Mouse (Mus musculus) forebrain, embryonic 15.5 days (tissue): Measurements from ENCODE around the gene Lgals7. TPM values are rescaled to one million over a fixed set of nuclear protein-coding genes. Genes with fewer than 3 reads are reported as not detected.
A peak's percentile ranks its signal among the peaks of the same experiment; 100 is the strongest.

Experiments used
- ATAC-seq: fragments of 200-750 bp; cut with Nextera tagmentation; replicated peaks from 2 replicates; pipeline ENCODE4 v1.8.0; 2017; ENCODE audit warnings: mild to moderate bottlenecking, moderate TSS enrichment, moderate library complexity
- H3K27ac ChIP-seq: fragments of 300-500 bp; sonication (generic); replicated peaks from 2 replicates; pipeline ENCODE4 v1.5.1; 2015; ENCODE audit warnings: mild to moderate bottlenecking, inconsistent platforms
- H3K27me3 ChIP-seq: fragments of 300-500 bp; sonication (generic); 2 replicates; pipeline ENCODE4 v1.6.1; 2015; ENCODE audit warnings: inconsistent platforms
- H3K36me3 ChIP-seq: fragments of 300-500 bp; sonication (generic); 2 replicates; pipeline ENCODE4 v1.6.1; 2015; ENCODE audit warnings: mild to moderate bottlenecking, inconsistent platforms
- H3K4me1 ChIP-seq: fragments of 300-500 bp; sonication (generic); 2 replicates; pipeline ENCODE4 v1.6.1; 2015; ENCODE audit warnings: inconsistent platforms
- H3K4me2 ChIP-seq: fragments of 300-500 bp; sonication (generic); replicated peaks from 2 replicates; pipeline ENCODE4 v1.6.1; 2015; ENCODE audit warnings: mild to moderate bottlenecking, inconsistent platforms
- H3K4me3 ChIP-seq: fragments of 300-500 bp; sonication (generic); 2 replicates; pipeline ENCODE4 v1.5.1; 2015; ENCODE audit warnings: mild to moderate bottlenecking, inconsistent platforms
- H3K9ac ChIP-seq: fragments of 300-500 bp; sonication (generic); replicated peaks from 2 replicates; pipeline ENCODE4 v1.6.1; 2015; ENCODE audit warnings: mild to moderate bottlenecking, inconsistent platforms
- H3K9me3 ChIP-seq: fragments of 300-500 bp; sonication (generic); 2 replicates; pipeline ENCODE4 v1.6.1; 2016; ENCODE audit warnings: inconsistent platforms
- WGBS: fragments of 180-500 bp; shearing (Covaris S2); methylation state at CpG from one replicate; pipeline ENCODE4 v1.1.7; 2015; ENCODE audit warnings: mixed read lengths; 5-methylcytosine and 5-hydroxymethylcytosine counted together
- polyA plus RNA-seq: library from polyadenylated mRNA; unstranded; fragments of >200 nt; fragmentation: Nextera tagmentation; extraction: Ambion mirVana; gene quantifications from 2 replicates; pipeline ENCODE4 v1.2.1, GENCODE M21; 2015

Gene Lgals7
- polyA plus RNA-seq, 1 experiment from 2014 or later: 3.5 TPM

GRCm38 (mm10) chr7:28822556-28822955 lies 41.1 kb upstream of the Lgals7 start:
- Histone ChIP-seq H3K9ac (no peak overlapping the region), H3K9me3 (no peaks in the 10 kb centered on the region), H3K4me3 (no peak overlapping the region), H3K27ac (no peak overlapping the region), H3K27me3 (no peaks in the 10 kb centered on the region), H3K4me2 (no peak overlapping the region), H3K4me1 (peaks cover 21% of the 10 kb centered on the region), H3K36me3 (peaks cover 52% of the 10 kb centered on the region)
- 55% methylated on average over 1 of the region's 1 CpGs for WGBS
- no peak for ATAC-seq

GRCm38 (mm10) chr7:28822993-28823903 lies 40.4 kb upstream of the Lgals7 start:
- H3K36me3 ChIP-seq: peaks cover 45% of the 10 kb centered on the region
- H3K27ac ChIP-seq: 0 out of 2 replicates have a peak overlapping the region, but pooled peaks have one; percentile 9
- WGBS: 55% methylated on average over 10 of the region's 10 CpGs

GRCm38 (mm10) chr7:28823932-28824331 lies 39.7 kb upstream of the Lgals7 start:
- Histone ChIP-seq H3K9ac (no peak overlapping the region), H3K4me2 (no peak overlapping the region), H3K9me3 (no peaks in the 10 kb centered on the region), H3K36me3 (peaks cover 38% of the 10 kb centered on the region), H3K4me3 (no peak overlapping the region), H3K27ac (0 out of 2 replicates have a peak overlapping the region, but pooled peaks have one; percentile 67), H3K27me3 (no peaks in the 10 kb centered on the region), H3K4me1 (peaks cover 12% of the 10 kb centered on the region)
- ATAC-seq: no peak
- 57% methylated on average over 2 of the region's 2 CpGs for WGBS

More at GRCm38 (mm10) chr7:28822993-28823903, 40.4 kb upstream of the Lgals7 start:
- Histone ChIP-seq H3K9me3 (no peaks in the 10 kb centered on the region), H3K9ac (no peak overlapping the region), H3K4me3 (no peak overlapping the region), H3K4me2 (no peak overlapping the region), H3K27me3 (no peaks in the 10 kb centered on the region), H3K4me1 (peaks cover 15% of the 10 kb centered on the region)
- no peak for ATAC-seq

GRCm38 (mm10) chr7:28824941-28825685 lies 38.5 kb upstream of the Lgals7 start, which contains the start of gene Ech1:
Gene Ech1 (plus strand): TSS chr7:28825217.
- Histone ChIP-seq H3K27me3 (no peaks in the 10 kb centered on the region), H3K9me3 (no peaks in the 10 kb centered on the region), H3K4me1 (peaks cover 12% of the 10 kb centered on the region), H3K4me2 (peak within 1 kb of the TSS; percentile 47), H3K4me3 (peak within 1 kb of the TSS; percentile 52), H3K36me3 (peaks cover 33% of the 10 kb centered on the region), H3K9ac (peak within 1 kb of the TSS; percentile 57), H3K27ac (peak within 1 kb of the TSS; percentile 67)
- 3% methylated on average over 33 of the region's 33 CpGs for WGBS
- peak; percentile 82 for ATAC-seq

GRCm38 (mm10) chr7:28825686-28826401 lies 37.8 kb upstream of the Lgals7 start:
- peak overlapping the region; percentile 52 for H3K4me3 ChIP-seq
- peaks cover 29% of the 10 kb centered on the region for H3K36me3 ChIP-seq
- peak overlapping the region; percentile 57 for H3K9ac ChIP-seq
- H3K4me1 ChIP-seq: peaks cover 12% of the 10 kb centered on the region
- WGBS: 64% methylated on average over 11 of the region's 11 CpGs
- no peaks in the 10 kb centered on the region for H3K9me3 ChIP-seq
- peak overlapping the region; percentile 67 for H3K27ac ChIP-seq
- no peaks in the 10 kb centered on the region for H3K27me3 ChIP-seq
- no peak for ATAC-seq
- H3K4me2 ChIP-seq: peak overlapping the region; percentile 47

- no peaks in the 10 kb centered on the region for H3K9me3 ChIP-seq
- no peak overlapping the region; the same call in 1 of the 2 replicates for H3K4me3 ChIP-seq
- 92% methylated on average over 7 of the region's 7 CpGs for WGBS
- no peak overlapping the region for H3K4me2 ChIP-seq
- no peak for ATAC-seq
- H3K4me1 ChIP-seq: peaks cover 12% of the 10 kb centered on the region
- H3K36me3 ChIP-seq: peaks cover 26% of the 10 kb centered on the region
- H3K27ac ChIP-seq: no peak overlapping the region
- no peaks in the 10 kb centered on the region for H3K27me3 ChIP-seq
- H3K9ac ChIP-seq: no peak overlapping the region
Measured at GRCm38 (mm10) chr7:28826402-28826772, 37.3 kb upstream of the Lgals7 start.

- H3K4me1 ChIP-seq: peaks cover 12% of the 10 kb centered on the region
- H3K27me3 ChIP-seq: no peaks in the 10 kb centered on the region
- H3K36me3 ChIP-seq: peaks cover 19% of the 10 kb centered on the region
- no peaks in the 10 kb centered on the region for H3K9me3 ChIP-seq
- no peak overlapping the region for H3K4me3 ChIP-seq
- no peak overlapping the region for H3K27ac ChIP-seq
- H3K9ac ChIP-seq: no peak overlapping the region
- 40% methylated on average over 3 of the region's 3 CpGs for WGBS
- no peak for ATAC-seq
- no peak overlapping the region for H3K4me2 ChIP-seq
Measured at GRCm38 (mm10) chr7:28827338-28827737, 36.3 kb upstream of the Lgals7 start.

GRCm38 (mm10) chr7:28829821-28830220 lies 33.8 kb upstream of the Lgals7 start:
- H3K9ac ChIP-seq: no peak overlapping the region
- ATAC-seq: no peak
- no peak overlapping the region for H3K27ac ChIP-seq
- peaks cover 8% of the 10 kb centered on the region for H3K4me1 ChIP-seq
- H3K4me3 ChIP-seq: no peak overlapping the region
- peaks cover 12% of the 10 kb centered on the region; the same call in 1 of the 2 replicates for H3K36me3 ChIP-seq
- no peak overlapping the region for H3K4me2 ChIP-seq
- 89% methylated on average over 8 of the region's 8 CpGs for WGBS
- H3K27me3 ChIP-seq: no peaks in the 10 kb centered on the region
- no peaks in the 10 kb centered on the region for H3K9me3 ChIP-seq

GRCm38 (mm10) chr7:28830981-28831380 lies 32.7 kb upstream of the Lgals7 start:
- 93% methylated on average over 5 of the region's 5 CpGs for WGBS
- ATAC-seq: no peak
- no peak overlapping the region for H3K27ac ChIP-seq
- H3K9me3 ChIP-seq: no peaks in the 10 kb centered on the region
- no peak overlapping the region for H3K9ac ChIP-seq
- H3K36me3 ChIP-seq: peaks cover 12% of the 10 kb centered on the region; the same call in 1 of the 2 replicates
- H3K4me2 ChIP-seq: no peak overlapping the region
- H3K4me3 ChIP-seq: no peak overlapping the region
- no peaks in the 10 kb centered on the region for H3K27me3 ChIP-seq
- H3K4me1 ChIP-seq: peaks cover 2% of the 10 kb centered on the region

GRCm38 (mm10) chr7:28831411-28832125 lies 32.1 kb upstream of the Lgals7 start:
- Histone ChIP-seq H3K9me3 (no peaks in the 10 kb centered on the region), H3K27ac (no peak overlapping the region), H3K9ac (no peak overlapping the region), H3K4me1 (no peaks in the 10 kb centered on the region), H3K4me3 (no peak overlapping the region), H3K4me2 (no peak overlapping the region), H3K27me3 (no peaks in the 10 kb centered on the region), H3K36me3 (peaks cover 12% of the 10 kb centered on the region; the same call in 1 of the 2 replicates)
- no peak for ATAC-seq
- WGBS: 94% methylated on average over 17 of the region's 17 CpGs

GRCm38 (mm10) chr7:28832137-28832536 lies 31.5 kb upstream of the Lgals7 start:
- Histone ChIP-seq H3K9ac (no peak overlapping the region), H3K27me3 (no peaks in the 10 kb centered on the region), H3K27ac (no peak overlapping the region), H3K4me1 (no peaks in the 10 kb centered on the region), H3K9me3 (no peaks in the 10 kb centered on the region), H3K36me3 (peaks cover 12% of the 10 kb centered on the region; the same call in 1 of the 2 replicates), H3K4me2 (no peak overlapping the region), H3K4me3 (no peak overlapping the region)
- no peak for ATAC-seq
- WGBS: 84% methylated on average over 6 of the region's 6 CpGs
